ENCODE assay signal across 12 mouse cellular contexts in the genomic region with DNA sequence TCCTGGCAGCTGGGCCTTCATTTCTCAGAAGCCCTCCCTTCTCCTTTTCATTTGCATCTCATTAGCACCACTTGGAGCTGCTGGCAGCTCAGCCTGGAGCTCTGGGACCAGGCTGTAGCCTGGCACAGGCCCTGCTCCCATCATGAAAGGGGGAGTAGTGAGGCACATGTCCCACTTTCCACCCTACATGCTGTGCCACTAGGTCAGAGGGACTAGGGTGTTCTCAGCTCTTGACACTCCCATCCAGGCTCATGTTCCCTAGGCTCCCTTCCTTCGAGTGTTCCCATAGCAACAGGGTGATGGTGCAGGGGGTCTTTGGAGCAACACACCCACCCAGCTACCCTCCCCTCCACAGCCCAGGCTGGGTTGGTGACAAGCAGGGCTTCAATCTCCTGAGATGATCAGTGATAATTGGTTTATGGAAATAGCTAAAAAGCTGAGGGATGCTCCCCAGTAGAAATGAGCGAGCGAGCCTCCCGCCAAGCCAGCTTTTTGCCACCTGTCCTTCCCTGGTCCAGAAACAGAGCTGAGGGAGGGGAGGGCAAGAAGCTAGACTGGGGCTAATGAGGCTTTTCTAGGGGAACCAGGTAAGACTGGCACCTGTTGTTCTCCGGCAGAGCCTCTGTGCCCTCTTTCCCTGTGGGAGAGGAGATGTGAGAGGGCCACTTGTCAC. TPM values are rescaled to one million over a fixed set of nuclear protein-coding genes. Genes with fewer than 3 reads are reported as not detected.
A peak's percentile ranks its signal among the peaks of the same experiment; 100 is the strongest.
DNase-seq lines count a peak whose midpoint lies in the region; ATAC-seq lines count a peak whose summit lies in the region.
"Had no signal": no experiment of that assay in that cellular context is flagged by ENCODE, and none has a peak within 500 bp of the region (broad histone marks: within the 10 kb centered on the region; RNA-seq: fewer than 3 reads in every experiment).

No protein-coding gene starts in this region.

- no peaks in the 10 kb centered on the region for H3K36me3 ChIP-seq in forebrain, embryonic 11.5 days (ENCODE audit: control insufficient read depth, insufficient read depth, low read length)

- peak; percentile 70; the same call in 1 of the 2 replicates for ATAC-seq in forebrain, embryonic 11.5 days (replicated peaks; ENCODE audit: low FRiP score)
- ATAC-seq: Patski had no signal

- DNase-seq in MN1 (ENCODE audit: low spot score) = peak; percentile 44
- peak; percentile 20 for DNase-seq in Muller cell, postnatal 12 days (ENCODE audit: inconsistent ontology term)
- no peak for DNase-seq in forebrain, embryonic 11.5 days (ENCODE audit: low spot score)
- peak; percentile 75 to 81 for DNase-seq in layer of hippocampus, postnatal 14 days (ENCODE audit: low spot score in 2 of 2)
- DNase-seq in heart, postnatal 4 days = no peak
- no peak for DNase-seq in liver
- no peak for DNase-seq in adrenal gland, adult 8-10 months
- DNase-seq: gastrocnemius, postnatal 10 days; kidney, adult 18-20 months; thymus, postnatal 14 days had no signal

- no peaks in the 10 kb centered on the region for H3K27me3 ChIP-seq in forebrain, embryonic 11.5 days (ENCODE audit: control insufficient read depth, insufficient read depth, low read length)
- H3K27me3 ChIP-seq: Patski had no signal

- no peak overlapping the region for H3K4me2 ChIP-seq in forebrain, embryonic 11.5 days (ENCODE audit: low read depth, low read length, severe bottlenecking)

- peaks cover 10% of the 10 kb centered on the region; the same call in 1 of the 2 replicates for H3K4me1 ChIP-seq in forebrain, embryonic 11.5 days (replicated peaks; ENCODE audit: control insufficient read depth, insufficient read depth, low read length)

- H3K9me3 ChIP-seq in forebrain, embryonic 11.5 days (ENCODE audit: control insufficient read depth, low read length) = no peaks in the 10 kb centered on the region

- WGBS in forebrain, embryonic 11.5 days = 67% methylated on average over 5 of the region's 5 CpGs

- H3K4me3 ChIP-seq in forebrain, embryonic 11.5 days (ENCODE audit: low read depth, low read length) = no peak overlapping the region

- H3K27ac ChIP-seq in forebrain, embryonic 11.5 days (ENCODE audit: low read depth, low read length) = peak overlapping the region; percentile 51; the same call in 1 of the 2 replicates
- H3K27ac ChIP-seq: liver, embryonic 14.5 days had no signal

- no peak overlapping the region for H3K9ac ChIP-seq in forebrain, embryonic 11.5 days (ENCODE audit: low read length)
- H3K9ac ChIP-seq: liver, embryonic 14.5 days had no signal

RNA-seq across cellular contexts. Expression of a gene that starts 21.9 kb away (rescaled TPM):
- 0.88 and 1.1 TPM in 2 replicates for polyA plus RNA-seq in forebrain, embryonic 11.5 days (2014; fragmentation: Nextera tagmentation; extraction: Ambion mirVana)
- 1 to 10 TPM in 1 of 2 experiments, under 1 TPM in 1; 0.64 to 1.7 TPM for total RNA-seq in layer of hippocampus, postnatal 14 days (2021)
- total RNA-seq in heart, postnatal 4 days (2021) = not detected
- total RNA-seq in adrenal gland, adult 8-10 months (2022) = 1 to 10 TPM in 2 of 4 experiments, under 1 TPM in 1, not detected in 1; 0.49 to 2.4 (median 1.2) TPM
- total RNA-seq: gastrocnemius, postnatal 10 days had no signal
- polyA plus RNA-seq: liver, embryonic 14.5 days had no signal

RNA-seq across cellular contexts. Expression of a gene that starts 33.2 kb away (rescaled TPM):
- 18.0 and 21.8 TPM in 2 replicates for polyA plus RNA-seq in forebrain, embryonic 11.5 days (2014; fragmentation: Nextera tagmentation; extraction: Ambion mirVana)
- 10 to 100 TPM in 1 of 2 experiments, 1 to 10 TPM in 1; 6.3 to 10.8 TPM for total RNA-seq in layer of hippocampus, postnatal 14 days (2021)
- under 1 TPM; 0.11 to 0.26 TPM for total RNA-seq in heart, postnatal 4 days (2021)
- total RNA-seq in adrenal gland, adult 8-10 months (2022) = 1 to 10 TPM; 1.0 to 2.6 (median 2.2) TPM

Comparison
In these comparisons a context has a peak if more than half of its experiments do, and no peak if none do; other contexts are left out.
1. DNase-seq: peak in MN1 (single experiment), Muller cell, postnatal 12 days (single experiment) and layer of hippocampus, postnatal 14 days (2 of 2); none in forebrain, embryonic 11.5 days (single experiment), heart, postnatal 4 days (single experiment), liver (single experiment) and adrenal gland, adult 8-10 months (single experiment).